ENCODE assay signal across 22 mouse cellular contexts in genomic region chr11:46283800-46284199, GRCm38 (mm10). TPM values are rescaled to one million over a fixed set of nuclear protein-coding genes. Genes with fewer than 3 reads are reported as not detected.
"Had no signal": no experiment of that assay in that cellular context is flagged by ENCODE, and none has a peak within 500 bp of the region (broad histone marks: within the 10 kb centered on the region; RNA-seq: fewer than 3 reads in every experiment).

No protein-coding gene starts in this region.

- ATAC-seq: forebrain, embryonic 16.5 days; hindbrain, postnatal 0 days; intestine, embryonic 16.5 days; liver, embryonic 12.5 days had no signal

- DNase-seq: gastrocnemius, adult 2 months; gastrocnemius, postnatal 10 days; gastrocnemius, postnatal 25 days; heart, adult 18-20 months; heart, postnatal 10 days; heart, postnatal 36 days; kidney, adult 11 months; kidney, adult 2 months; kidney, adult 9 months; kidney, postnatal 14 days; kidney, postnatal 36 days; layer of hippocampus, postnatal 36 days; left cerebral cortex, postnatal 4 days had no signal

RNA-seq across cellular contexts. Expression of gene Fndc9, which starts 48.5 kb away (rescaled TPM):
- total RNA-seq: gastrocnemius, adult 2 months; gastrocnemius, postnatal 10 days; gastrocnemius, postnatal 25 days; gastrocnemius, postnatal 4 days; granulocyte monocyte progenitor cell, adult 5-6 weeks; heart, adult 18-20 months; heart, adult 8-10 months; heart, postnatal 10 days; heart, postnatal 36 days; hematopoietic stem cell, adult 5-6 weeks; liver, adult 2 months had no signal
